Mouse (Mus musculus): ENCODE measurements around the gene Foxn2. TPM values are rescaled to one million over a fixed set of nuclear protein-coding genes. Genes with fewer than 3 reads are reported as not detected.

Foxn2 gene
- total RNA-seq, 2 experiments from 2014 or later: 11.5 to 14.3 TPM

GRCm38 (mm10) chr17:88492107-88492460 lies 51.6 kb downstream of the Foxn2 start:
- no peak for DNase-seq (ENCODE audit: low spot score)

- DNase-seq (ENCODE audit: low spot score): no peak
These were observed 53.0 kb downstream of the Foxn2 start for GRCm38 (mm10) chr17:88493551-88493950.

DNA sequence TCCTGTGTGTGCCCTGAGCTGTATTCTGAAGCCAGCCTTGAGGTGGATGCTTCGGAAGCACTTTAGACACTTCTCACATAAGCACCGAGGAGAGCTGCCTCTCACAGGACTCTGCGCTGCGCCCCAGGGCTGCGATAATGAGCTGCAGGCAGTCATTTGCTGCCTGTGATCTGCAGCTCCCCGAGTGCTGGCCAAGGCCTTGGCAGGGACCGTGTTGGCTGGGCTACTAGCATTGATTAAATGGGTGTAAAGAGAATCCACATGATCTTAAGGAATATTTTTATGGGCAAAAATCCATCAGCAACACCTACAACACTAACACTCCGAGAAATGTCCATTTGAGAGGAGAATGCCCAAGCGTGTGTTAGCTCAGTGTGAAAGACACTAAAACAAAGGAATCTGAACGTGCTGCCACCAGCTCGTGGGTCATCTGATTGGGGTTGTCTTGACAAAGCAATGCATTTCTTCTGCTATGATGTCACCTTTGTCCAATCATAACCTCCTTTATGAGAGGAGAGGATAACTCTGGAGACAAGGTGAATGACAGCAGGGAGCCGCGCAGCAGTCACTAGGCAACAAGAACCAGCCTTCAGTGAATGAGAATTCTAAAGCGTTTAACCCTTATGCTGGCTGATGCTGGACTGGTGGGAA lies 53.7 kb downstream of the Foxn2 start:
- no peak for DNase-seq (ENCODE audit: low spot score)

DNA sequence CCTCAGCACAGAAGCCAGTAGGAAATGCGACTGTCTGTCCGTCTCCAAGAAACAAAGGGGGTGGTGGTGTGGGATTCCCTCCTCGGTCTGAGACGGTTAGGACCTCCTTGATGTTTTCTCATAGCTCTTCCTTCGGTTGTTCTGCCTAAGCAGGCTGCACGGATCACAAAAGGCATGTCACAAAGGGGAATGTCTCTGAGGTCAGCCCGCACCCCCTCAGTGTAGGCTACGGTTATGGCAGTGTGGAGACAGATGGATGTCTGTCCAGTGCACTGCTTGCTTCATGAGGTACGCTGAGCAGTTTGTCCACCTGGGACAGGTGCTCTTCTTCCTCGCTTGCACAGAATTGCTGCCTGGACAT lies 54.2 kb downstream of the Foxn2 start:
- DNase-seq (ENCODE audit: low spot score): no peak

- DNase-seq (ENCODE audit: low spot score): no peak
These were observed 57.7 kb downstream of the Foxn2 start for GRCm38 (mm10) chr17:88498090-88498682.

GRCm38 (mm10) chr17:88504056-88504455 lies 63.5 kb downstream of the Foxn2 start:
- DNase-seq (ENCODE audit: low spot score): no peak

- no peak for DNase-seq (ENCODE audit: low spot score)
These were observed 64.8 kb downstream of the Foxn2 start for GRCm38 (mm10) chr17:88505275-88505723.

GRCm38 (mm10) chr17:88505941-88506340 lies 65.4 kb downstream of the Foxn2 start:
- no peak for DNase-seq (ENCODE audit: low spot score)

DNA sequence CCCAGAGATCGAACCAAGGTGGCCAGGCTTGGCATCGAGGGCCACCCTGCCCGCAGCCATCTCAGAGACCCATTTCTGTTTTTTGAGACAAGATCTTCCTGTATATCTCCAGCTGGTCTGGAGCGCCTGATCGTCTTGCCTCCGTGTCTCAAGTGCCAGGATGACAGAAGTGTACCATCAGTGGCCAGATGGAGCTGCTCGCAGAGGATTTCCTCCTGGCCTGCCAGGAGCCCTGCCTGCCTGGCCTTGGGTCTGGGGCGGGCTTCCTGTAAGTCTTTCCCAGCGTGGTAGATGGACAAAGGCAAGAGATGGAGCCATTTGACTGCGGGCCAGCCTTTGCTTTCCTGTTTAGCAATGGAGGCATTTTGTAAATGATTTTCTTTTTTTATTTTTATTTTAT lies 66.9 kb downstream of the Foxn2 start:
- DNase-seq (ENCODE audit: low spot score): no peak

DNA sequence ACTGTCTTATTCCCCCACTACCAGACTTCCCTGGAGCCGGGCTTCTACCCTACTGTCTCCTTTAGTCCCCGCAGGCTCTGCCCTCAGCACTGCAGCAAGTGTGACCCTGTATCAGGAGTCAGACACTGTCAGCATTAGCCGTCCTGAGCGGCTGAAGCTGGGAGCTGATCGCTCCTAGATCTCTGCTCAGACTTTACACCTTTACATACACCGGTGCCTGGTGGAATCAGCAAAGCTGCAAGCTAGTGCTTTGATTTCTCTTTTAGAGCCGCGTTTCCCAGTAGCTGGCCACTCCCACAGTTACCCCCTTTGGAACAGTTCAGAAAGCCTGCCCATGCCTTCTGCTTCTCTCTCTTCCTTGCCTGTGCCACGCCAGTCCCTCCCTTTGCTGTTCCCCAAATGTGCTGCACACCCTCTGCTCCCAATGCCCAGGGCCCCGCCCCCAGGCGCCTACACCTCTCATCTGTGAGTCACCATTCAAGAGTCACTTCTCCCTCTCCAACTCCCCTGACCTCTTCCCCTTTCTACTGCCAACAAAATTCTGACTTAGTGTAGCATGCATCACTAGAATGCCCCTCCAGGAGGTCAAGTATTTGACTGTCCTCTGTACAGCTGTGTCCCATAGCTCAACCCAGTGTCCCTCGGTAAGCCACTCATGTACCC lies 68.5 kb downstream of the Foxn2 start:
- DNase-seq (ENCODE audit: low spot score): peak; percentile 32

DNA sequence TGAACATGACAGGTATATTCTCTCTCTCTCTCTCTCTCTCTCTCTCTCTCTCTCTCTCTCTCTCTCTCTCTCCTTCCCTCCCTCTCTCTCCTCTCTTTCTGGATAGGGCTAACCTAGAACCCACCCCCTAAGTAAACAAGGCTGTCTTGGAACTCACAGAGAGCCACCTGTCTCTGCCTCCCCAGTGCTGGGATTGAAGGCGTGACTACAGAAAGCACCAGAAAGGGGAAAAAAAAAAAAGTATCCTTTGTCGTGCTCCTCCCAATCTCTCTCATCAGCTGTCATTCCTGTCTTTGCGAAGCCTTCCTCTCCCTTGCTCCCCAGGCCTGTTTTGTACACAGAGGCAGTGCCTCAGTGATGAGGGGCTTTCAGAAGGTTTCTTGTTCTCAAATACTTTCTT lies 69.5 kb downstream of the Foxn2 start:
- no peak for DNase-seq (ENCODE audit: low spot score)

- peak; percentile 75 for DNase-seq (ENCODE audit: low spot score)
These were observed 70.6 kb downstream of the Foxn2 start for GRCm38 (mm10) chr17:88511095-88511551.

DNA sequence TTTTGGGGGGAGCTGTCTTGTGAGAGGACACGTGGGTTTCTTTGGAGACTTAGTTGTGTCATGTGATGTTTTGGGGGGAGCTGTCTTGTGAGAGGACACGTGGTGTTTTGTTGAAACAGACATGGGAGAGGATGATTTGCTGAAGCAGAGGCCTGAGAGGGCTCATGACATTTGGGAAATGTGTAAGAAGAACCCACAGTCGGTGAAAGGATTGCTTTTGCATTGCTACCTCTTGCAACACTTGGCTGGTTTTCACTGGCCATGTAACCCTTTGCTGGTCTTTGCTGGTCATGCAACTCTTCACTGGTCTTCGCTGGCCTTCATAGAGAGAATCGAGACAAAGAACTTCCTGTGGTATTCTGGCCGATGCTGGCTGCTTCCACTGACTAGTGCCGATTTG lies 76.0 kb downstream of the Foxn2 start:
- no peak for DNase-seq (ENCODE audit: low spot score)

- DNase-seq (ENCODE audit: low spot score): peak; percentile 34
These were observed 87.3 kb downstream of the Foxn2 start for GRCm38 (mm10) chr17:88527781-88528180.

DNA sequence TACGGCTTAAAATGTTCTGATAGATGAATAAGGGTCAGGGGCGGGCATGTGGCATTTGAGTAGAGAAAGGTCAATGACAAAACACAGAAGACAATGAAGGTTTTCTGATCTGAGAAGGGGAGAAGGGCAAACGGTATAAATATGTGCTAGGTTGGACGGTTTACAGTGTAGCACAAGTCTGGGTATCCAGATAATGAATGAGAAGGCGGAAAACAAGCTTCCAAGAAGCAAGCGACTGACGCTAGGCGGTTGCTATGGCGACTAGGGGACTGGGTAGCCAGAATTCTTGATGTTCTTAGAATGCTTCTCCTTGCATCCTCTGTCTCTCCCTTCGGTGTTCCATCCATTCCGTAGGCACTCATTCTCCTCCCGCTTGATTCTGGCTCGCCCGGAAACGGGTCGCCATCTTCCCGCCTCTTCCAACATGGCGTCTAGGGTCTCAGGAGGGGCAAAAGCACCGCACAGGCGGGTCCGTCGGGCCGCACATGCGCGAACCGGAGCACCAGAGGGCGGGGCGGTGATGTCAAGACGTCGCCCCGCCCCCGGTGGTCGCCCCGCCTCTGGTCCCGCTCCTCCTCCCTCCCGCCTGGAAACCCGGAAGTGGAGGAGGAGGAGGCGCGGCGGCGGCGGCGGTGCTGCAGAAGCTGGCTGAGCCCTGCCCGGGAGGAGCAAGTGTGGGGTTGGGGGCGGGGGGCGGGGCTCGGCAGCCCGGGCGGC lies 89.2 kb downstream of the Foxn2 start, which contains the start of gene Ppp1r21:
Ppp1r21 (plus strand) TSS at position 600 of the 717 bp plus-strand sequence.
- DNase-seq (ENCODE audit: low spot score): peak; percentile 96

- no peak for DNase-seq (ENCODE audit: low spot score)
These were observed 89.7 kb downstream of the Foxn2 start for GRCm38 (mm10) chr17:88530236-88530619.

DNA sequence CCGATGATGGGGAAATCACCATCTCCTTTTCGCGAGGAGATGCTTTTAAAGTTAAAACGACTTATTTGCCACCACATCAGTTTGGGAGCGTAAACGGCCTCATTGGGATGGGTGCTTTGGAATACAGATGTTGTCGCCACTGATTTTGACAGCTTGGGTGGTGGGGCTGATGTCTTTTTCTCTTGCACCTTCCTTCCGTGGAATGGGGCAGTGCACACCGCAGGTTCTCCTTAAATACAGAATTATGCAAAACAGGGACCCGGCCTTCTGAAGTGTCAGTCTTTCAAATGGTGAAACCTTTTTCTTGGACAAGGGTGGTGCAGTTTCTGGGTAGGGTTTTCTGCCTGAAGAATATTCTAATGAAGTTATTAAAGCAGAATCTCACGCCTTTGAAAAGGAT lies 90.2 kb downstream of the Foxn2 start:
- no peak for DNase-seq (ENCODE audit: low spot score)

DNA sequence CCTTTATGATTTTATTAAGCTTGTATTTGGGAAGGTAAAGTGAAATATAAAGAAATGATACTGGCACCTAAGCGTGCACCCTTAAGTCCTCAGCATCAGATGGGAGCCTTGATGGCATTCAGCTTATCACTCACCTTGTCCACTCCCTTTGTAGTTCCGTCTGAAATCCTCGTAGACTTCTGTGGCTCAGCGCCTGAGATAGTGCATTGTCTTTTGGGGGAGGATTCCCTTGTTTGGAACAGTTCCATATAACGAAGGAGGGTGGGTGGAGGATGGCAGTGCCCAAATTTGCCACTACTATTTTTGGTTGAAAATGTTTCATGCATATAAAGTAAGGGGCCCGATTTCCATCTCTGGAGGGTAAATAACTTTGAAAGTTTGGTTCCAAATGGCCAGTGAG lies 90.7 kb downstream of the Foxn2 start:
- DNase-seq (ENCODE audit: low spot score): no peak

DNA sequence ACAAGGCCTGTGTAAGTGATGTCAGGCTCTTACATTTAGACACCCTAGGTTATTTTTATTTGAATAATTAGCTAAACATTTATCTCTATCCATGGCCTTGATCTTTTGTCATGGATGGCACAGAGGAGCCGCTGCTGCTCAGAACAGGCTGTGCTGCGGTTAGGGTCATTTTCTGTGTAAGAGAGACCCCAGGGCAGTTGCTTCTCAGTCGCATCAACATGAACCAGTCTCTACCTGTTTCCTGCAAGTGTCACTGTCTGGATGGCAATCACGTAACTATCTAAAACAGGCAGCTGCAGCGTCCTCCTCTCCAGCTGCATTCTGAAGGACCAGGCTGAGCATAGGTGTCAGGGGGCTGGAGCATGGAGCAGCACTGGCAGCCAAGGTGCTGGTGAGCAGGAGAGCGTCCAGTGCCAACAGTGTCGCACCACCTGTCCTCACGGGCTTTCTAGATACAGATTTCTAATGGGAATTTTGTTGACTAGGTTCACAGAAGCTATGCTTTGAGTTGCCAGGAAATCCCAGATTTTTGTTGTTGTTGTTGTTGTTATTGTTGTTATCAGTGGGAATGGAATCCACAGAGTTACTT lies 97.4 kb downstream of the Foxn2 start:
- no peak for DNase-seq (ENCODE audit: low spot score)
